Mouse (Mus musculus) neural tube, embryonic 12.5 days (tissue): ENCODE results near the gene Dclre1a. TPM values are rescaled to one million over a fixed set of nuclear protein-coding genes. Genes with fewer than 3 reads are reported as not detected.
A peak's percentile ranks its signal among the peaks of the same experiment; 100 is the strongest.

ENCODE experiments used
- ATAC-seq: fragments of 200-750 bp; cut with Nextera tagmentation; 2 replicates; pipeline ENCODE4 v1.8.0; 2017; ENCODE audit warnings: low read depth, mild to moderate bottlenecking, moderate TSS enrichment, moderate library complexity; ENCODE audit not compliant: low FRiP score
- H3K27ac ChIP-seq: fragments of 300-500 bp; sonication (generic); 2 replicates; pipeline ENCODE4 v1.5.1; 2016
- H3K27me3 ChIP-seq: fragments of 300-500 bp; sonication (generic); replicated peaks from 2 replicates; pipeline ENCODE4 v1.6.1; 2016; ENCODE audit warnings: mild to moderate bottlenecking
- H3K36me3 ChIP-seq: fragments of 300-500 bp; sonication (generic); 2 replicates; pipeline ENCODE4 v1.6.1; 2016; ENCODE audit warnings: mild to moderate bottlenecking
- H3K4me1 ChIP-seq: fragments of 300-500 bp; sonication (generic); 2 replicates; pipeline ENCODE4 v1.6.1; 2016
- H3K4me2 ChIP-seq: fragments of 300-500 bp; sonication (generic); replicated peaks from 2 replicates; pipeline ENCODE4 v1.6.1; 2016; ENCODE audit warnings: mild to moderate bottlenecking
- H3K4me3 ChIP-seq: fragments of 300-500 bp; sonication (generic); 2 replicates; pipeline ENCODE4 v1.5.1; 2016
- H3K9ac ChIP-seq: fragments of 300-500 bp; sonication (generic); 2 replicates; pipeline ENCODE4 v1.6.1; 2016; ENCODE audit warnings: mild to moderate bottlenecking
- H3K9me3 ChIP-seq: fragments of 300-500 bp; sonication (generic); 2 replicates; pipeline ENCODE4 v1.6.1; 2016; ENCODE audit warnings: mild to moderate bottlenecking
- WGBS: fragments of 180-500 bp; shearing (Covaris S2); methylation state at CpG from one replicate; pipeline ENCODE4 v1.1.7; 2016; 5-methylcytosine and 5-hydroxymethylcytosine counted together
- polyA plus RNA-seq: library from polyadenylated mRNA; unstranded; fragments of >200 nt; fragmentation: Nextera tagmentation; extraction: Ambion mirVana; gene quantifications from 2 replicates; pipeline ENCODE4 v1.2.1, GENCODE M21; 2016

Gene Dclre1a
- polyA plus RNA-seq, 1 experiment from 2014 or later, result 12.1 TPM

GRCm38 (mm10) chr19:56571234-56571633 is 23.2 kb upstream of the Dclre1a start:
- Histone ChIP-seq H3K27ac (no peak overlapping the region), H3K4me3 (no peak overlapping the region), H3K36me3 (peaks cover 6% of the 10 kb centered on the region), H3K27me3 (no peaks in the 10 kb centered on the region), H3K9ac (no peak overlapping the region), H3K4me1 (no peaks in the 10 kb centered on the region), H3K4me2 (no peak overlapping the region), H3K9me3 (no peaks in the 10 kb centered on the region)
- ATAC-seq, result no peak
- WGBS, result 95% methylated on average over 2 of the region's 2 CpGs

GRCm38 (mm10) chr19:56570781-56571180 is 22.8 kb upstream of the Dclre1a start:
- no peak for ATAC-seq

DNA sequence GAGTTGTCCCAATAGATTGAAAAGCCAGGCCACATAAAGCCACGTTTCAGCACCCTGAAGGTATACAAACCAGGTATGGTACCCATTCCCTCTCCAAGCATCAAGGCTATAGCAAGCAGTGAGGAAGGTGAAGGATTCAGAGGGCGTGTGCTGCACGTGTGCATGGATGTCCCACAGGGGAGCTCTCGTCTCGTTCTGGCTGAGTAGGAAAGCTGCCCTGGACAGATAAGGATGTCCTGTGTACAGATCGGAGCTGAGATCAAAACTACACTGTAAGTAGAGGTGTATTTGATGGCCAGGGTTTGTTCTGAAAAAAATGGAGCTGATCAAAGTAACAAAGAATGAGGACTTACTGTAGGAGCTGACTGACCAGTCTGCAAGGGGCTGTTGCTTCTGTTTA is 18.9 kb upstream of the Dclre1a start:
- no peak for ATAC-seq
- H3K27ac ChIP-seq, result no peak overlapping the region
- H3K9ac ChIP-seq, result no peak overlapping the region

More at GRCm38 (mm10) chr19:56570781-56571180, 22.8 kb upstream of the Dclre1a start:
- no peak overlapping the region for H3K4me2 ChIP-seq
- WGBS, result 94% methylated on average over 8 of the region's 8 CpGs
- no peaks in the 10 kb centered on the region for H3K4me1 ChIP-seq
- no peak overlapping the region for H3K4me3 ChIP-seq
- H3K36me3 ChIP-seq, result peaks cover 6% of the 10 kb centered on the region
- no peaks in the 10 kb centered on the region for H3K27me3 ChIP-seq
- H3K9ac ChIP-seq, result no peak overlapping the region
- H3K27ac ChIP-seq, result no peak overlapping the region
- H3K9me3 ChIP-seq, result no peaks in the 10 kb centered on the region

DNA sequence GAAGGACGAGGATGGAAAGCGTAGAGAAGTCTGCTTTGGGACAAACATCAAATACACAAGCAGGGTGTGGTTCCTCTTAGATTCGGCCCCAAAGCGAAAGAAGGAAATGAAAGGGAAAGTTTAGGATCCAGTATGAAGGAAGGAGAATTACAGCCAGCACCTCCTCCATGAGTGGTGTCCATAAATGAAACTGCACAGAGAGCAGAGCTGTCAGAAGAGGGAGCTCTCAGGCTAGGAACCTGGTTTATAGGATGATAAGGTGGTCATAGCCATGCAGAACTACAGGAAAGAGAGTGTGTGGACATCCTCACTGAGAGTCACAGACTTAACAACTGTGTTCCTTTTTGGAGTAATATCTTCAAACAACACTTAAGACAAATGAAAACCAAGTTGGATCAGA is 18.0 kb upstream of the Dclre1a start:
- no peak overlapping the region for H3K9ac ChIP-seq
- H3K4me3 ChIP-seq, result no peak overlapping the region
- H3K36me3 ChIP-seq, result peaks cover 6% of the 10 kb centered on the region
- H3K9me3 ChIP-seq, result no peaks in the 10 kb centered on the region
- no peaks in the 10 kb centered on the region for H3K27me3 ChIP-seq
- 92% methylated on average over 4 of the region's 4 CpGs for WGBS
- no peak overlapping the region for H3K4me2 ChIP-seq
- no peak for ATAC-seq
- peaks cover 4% of the 10 kb centered on the region; the same call in 1 of the 2 replicates for H3K4me1 ChIP-seq
- H3K27ac ChIP-seq, result no peak overlapping the region

More for the DNA sequence above, 18.9 kb upstream of the Dclre1a start:
- no peaks in the 10 kb centered on the region for H3K4me1 ChIP-seq
- H3K9me3 ChIP-seq, result no peaks in the 10 kb centered on the region
- H3K36me3 ChIP-seq, result peaks cover 6% of the 10 kb centered on the region
- no peaks in the 10 kb centered on the region for H3K27me3 ChIP-seq
- H3K4me2 ChIP-seq, result no peak overlapping the region
- WGBS, result 82% methylated on average over 6 of the region's 6 CpGs
- H3K4me3 ChIP-seq, result no peak overlapping the region

DNA sequence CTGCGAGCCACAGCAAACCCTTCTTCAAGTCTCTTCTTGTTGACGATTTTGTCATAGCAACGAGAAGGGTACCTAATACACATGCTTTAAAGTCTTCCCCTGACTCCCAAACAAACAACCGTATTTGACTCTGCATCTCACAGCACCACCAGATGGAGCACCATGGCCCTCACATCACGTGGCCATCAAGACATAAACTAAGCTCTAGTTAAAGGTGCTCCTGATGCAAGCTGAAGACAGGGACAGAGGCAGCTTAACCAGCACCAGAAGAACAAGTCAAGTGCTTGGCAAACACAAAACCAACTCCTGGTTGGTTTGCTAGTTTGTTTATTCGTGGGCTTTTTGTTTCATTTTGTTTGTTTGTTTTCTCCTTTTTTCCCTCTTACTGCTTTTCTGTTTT is 17.3 kb upstream of the Dclre1a start:
- WGBS, result 76% methylated on average over 6 of the region's 6 CpGs
- Histone ChIP-seq H3K4me1 (peaks cover 4% of the 10 kb centered on the region; the same call in 1 of the 2 replicates), H3K9ac (no peak overlapping the region), H3K4me2 (no peak overlapping the region), H3K27me3 (no peaks in the 10 kb centered on the region), H3K36me3 (peaks cover under 1% of the 10 kb centered on the region; the same call in 1 of the 2 replicates), H3K27ac (no peak overlapping the region), H3K9me3 (no peaks in the 10 kb centered on the region), H3K4me3 (no peak overlapping the region)
- ATAC-seq, result no peak

DNA sequence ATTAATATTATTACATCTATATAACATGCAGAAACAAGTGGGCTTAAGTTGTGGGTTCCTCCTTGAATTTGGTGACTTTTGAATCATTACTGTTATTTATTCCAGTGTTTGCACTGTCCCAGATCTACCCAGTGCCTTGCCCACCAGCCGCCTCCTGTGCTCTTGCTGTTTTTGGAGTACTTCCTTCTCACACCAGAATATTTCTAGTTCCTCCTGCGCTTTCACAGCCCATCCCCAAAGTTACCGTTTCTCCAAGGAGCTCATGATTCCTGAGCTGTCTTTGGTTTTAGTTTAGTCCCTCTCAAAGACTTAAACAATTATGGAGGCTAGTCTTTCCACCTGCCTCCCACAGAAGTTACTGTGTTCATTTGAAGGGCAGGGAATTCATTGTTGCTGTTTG is 15.4 kb upstream of the Dclre1a start:
- Histone ChIP-seq H3K27me3 (no peaks in the 10 kb centered on the region), H3K4me3 (no peak overlapping the region), H3K9me3 (no peaks in the 10 kb centered on the region), H3K36me3 (peaks cover 3% of the 10 kb centered on the region; the same call in 1 of the 2 replicates), H3K4me1 (peaks cover 4% of the 10 kb centered on the region; the same call in 1 of the 2 replicates), H3K27ac (no peak overlapping the region), H3K4me2 (no peak overlapping the region), H3K9ac (no peak overlapping the region)
- ATAC-seq, result no peak
- 94% methylated on average over 3 of the region's 3 CpGs for WGBS

DNA sequence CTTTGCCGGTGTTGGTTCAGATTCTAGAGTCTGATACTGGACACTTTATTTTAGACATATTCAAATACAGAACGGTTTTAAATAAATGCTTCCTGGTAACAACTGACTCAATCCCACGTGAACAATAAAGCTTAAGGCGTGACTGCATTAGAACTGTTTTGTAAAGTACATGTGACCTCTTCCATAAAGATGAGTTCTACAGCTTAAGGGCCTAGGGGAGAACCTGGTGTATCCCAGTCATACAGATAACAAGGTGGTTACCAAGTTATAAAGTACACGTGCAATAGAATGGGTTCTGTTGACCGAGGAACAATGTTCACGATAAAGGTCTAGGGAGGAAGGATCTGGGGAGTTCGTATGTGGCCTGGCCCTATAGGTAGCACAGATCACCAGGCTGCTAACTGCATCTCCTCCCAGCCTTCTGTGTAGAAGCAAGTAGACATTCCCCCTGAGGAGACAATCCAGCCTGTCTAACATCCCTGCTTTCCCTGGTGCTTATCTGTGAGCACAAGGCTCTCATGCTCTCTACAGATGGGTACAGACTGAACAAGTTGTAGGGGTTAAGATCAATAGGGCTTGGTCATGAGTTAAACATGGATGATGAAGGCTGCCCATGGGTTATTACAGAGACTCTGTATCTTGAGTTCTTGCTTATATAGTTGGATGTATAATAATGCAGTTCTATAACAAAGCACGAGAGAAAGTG is 14.6 kb upstream of the Dclre1a start:
- Histone ChIP-seq H3K4me1 (peaks cover 4% of the 10 kb centered on the region; the same call in 1 of the 2 replicates), H3K9me3 (no peaks in the 10 kb centered on the region), H3K4me3 (no peak overlapping the region), H3K27me3 (no peaks in the 10 kb centered on the region), H3K27ac (no peak overlapping the region), H3K4me2 (no peak overlapping the region), H3K9ac (no peak overlapping the region), H3K36me3 (peaks cover 8% of the 10 kb centered on the region; the same call in 1 of the 2 replicates)
- ATAC-seq, result no peak
- 94% methylated on average over 9 of the region's 9 CpGs for WGBS

- no peak overlapping the region for H3K4me2 ChIP-seq
- no peak for ATAC-seq
- WGBS, result 89% methylated on average over 5 of the region's 5 CpGs
- no peaks in the 10 kb centered on the region for H3K4me1 ChIP-seq
- H3K4me3 ChIP-seq, result no peak overlapping the region
- no peaks in the 10 kb centered on the region for H3K9me3 ChIP-seq
- H3K27ac ChIP-seq, result no peak overlapping the region
- no peak overlapping the region for H3K9ac ChIP-seq
- no peaks in the 10 kb centered on the region for H3K27me3 ChIP-seq
- H3K36me3 ChIP-seq, result peaks cover 41% of the 10 kb centered on the region
Observed at GRCm38 (mm10) chr19:56555972-56556371, 8.0 kb upstream of the Dclre1a start.

GRCm38 (mm10) chr19:56553177-56553576 is 5.2 kb upstream of the Dclre1a start:
- Histone ChIP-seq H3K27ac (no peak overlapping the region), H3K9me3 (no peaks in the 10 kb centered on the region), H3K4me3 (no peak overlapping the region), H3K9ac (no peak overlapping the region), H3K27me3 (no peaks in the 10 kb centered on the region), H3K36me3 (peaks cover 35% of the 10 kb centered on the region), H3K4me1 (peaks cover 9% of the 10 kb centered on the region), H3K4me2 (no peak overlapping the region)
- ATAC-seq, result no peak
- 96% methylated on average over 3 of the region's 3 CpGs for whole genome bisulfite sequencing

DNA sequence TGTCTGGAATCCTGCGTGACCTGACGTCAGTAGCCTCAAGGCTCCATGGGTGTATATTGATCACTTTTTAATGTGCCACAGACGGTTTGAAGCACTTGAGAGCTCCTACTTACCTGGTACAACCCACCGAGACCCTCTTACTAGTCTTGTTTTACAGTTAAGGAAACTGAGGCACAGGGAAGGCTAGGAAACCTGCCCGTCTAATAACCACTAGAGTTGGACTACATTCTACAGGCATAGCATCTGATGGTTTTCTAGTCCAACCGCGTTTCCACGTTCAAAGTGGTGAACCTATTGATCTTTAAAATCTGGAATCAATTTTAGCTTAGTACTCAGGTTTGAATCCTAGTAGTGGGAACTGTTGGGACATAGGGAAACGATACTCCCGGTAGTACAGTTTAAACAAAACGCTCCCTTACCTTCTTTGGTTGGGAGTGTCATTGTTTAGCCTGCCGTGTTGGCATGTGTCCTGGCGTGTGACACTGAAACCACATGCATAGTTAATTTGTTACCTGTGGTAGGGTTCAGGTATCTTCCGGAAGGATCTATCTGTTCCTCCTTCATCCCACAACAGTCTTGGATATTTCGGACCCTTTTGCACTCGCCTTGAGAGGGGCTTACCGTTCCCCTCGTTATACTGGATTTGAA is 1.1 kb upstream of the Dclre1a start:
- peaks cover 27% of the 10 kb centered on the region for H3K36me3 ChIP-seq
- no peaks in the 10 kb centered on the region for H3K9me3 ChIP-seq
- no peaks in the 10 kb centered on the region for H3K27me3 ChIP-seq
- H3K4me3 ChIP-seq, result peak overlapping the region; percentile 87
- 30% methylated on average over 18 of the region's 18 CpGs for whole genome bisulfite sequencing
- ATAC-seq, result peak; percentile 63; the same call in 1 of the 2 replicates
- peaks cover 13% of the 10 kb centered on the region for H3K4me1 ChIP-seq
- H3K27ac ChIP-seq, result no peak overlapping the region; the same call in 1 of the 2 replicates
- H3K4me2 ChIP-seq, result peak overlapping the region; percentile 69
- H3K9ac ChIP-seq, result peak overlapping the region; percentile 89

DNA sequence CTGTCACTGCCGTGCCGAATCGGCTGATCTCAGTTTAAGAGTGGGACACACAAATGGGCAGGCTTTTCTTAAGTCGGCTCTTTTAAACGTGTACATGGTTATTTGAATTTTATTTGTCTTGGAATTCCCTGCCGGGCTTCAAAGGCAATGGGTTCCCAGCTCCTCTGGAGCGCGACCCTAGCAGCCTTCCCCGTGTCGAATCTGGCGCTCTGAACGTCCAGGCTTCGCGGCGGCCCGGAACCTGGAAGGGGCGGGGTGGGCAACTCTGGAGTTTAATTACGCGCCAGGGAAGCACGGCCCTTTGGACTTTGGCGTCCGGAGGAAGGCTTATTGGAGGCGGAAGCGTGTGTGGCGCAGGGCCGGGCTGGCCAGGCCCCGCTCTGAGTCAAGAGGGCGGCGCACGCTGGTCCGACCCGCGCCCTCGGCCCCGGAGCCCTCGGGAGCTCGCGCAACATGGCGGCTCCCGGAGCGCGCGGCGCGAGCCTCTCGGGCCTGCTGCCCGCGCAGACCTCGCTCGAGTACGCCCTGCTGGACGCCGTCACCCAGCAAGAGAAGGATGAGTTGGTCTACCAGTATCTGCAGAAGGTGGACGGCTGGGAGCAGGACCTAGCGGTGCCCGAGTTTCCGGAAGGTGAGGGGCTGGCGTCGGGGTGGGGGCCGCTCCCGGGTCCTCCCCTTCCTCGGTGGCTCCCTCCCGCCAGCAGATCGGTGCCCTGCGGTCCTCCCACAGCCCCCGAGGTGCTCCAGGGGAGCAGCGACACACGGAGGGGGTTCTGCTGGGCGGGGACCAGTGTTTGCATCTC is 409 bp upstream of the Dclre1a start, which contains the start of gene Nhlrc2:
TSS of gene Nhlrc2 (plus strand) at position 32 of the 803 bp plus-strand sequence.
- under 1% methylated on average over 69 of the region's 69 CpGs for WGBS
- ATAC-seq, result peak; percentile 91
- H3K36me3 ChIP-seq, result peaks cover 26% of the 10 kb centered on the region

DNA sequence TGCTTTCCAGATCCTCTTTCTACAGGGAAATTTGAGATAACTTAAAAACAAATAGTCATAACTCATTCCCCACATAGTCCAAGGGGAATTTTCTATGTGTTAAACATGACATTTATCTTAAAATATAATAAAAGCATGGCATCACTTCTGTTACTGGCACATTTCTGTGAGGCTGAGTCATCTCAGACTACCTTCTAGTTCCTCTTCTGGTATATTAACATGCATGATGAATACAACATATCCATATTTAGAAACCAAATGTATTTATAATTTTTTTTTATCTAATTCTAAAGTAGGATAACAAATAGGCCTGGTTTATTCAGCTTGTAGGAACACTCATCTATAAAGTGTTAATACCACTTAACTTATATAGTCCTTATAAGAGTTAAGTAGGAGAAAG is 2.0 kb downstream of the Dclre1a start:
- no peak overlapping the region for H3K4me2 ChIP-seq
- no peak for ATAC-seq
- no peak overlapping the region for H3K27ac ChIP-seq
- H3K36me3 ChIP-seq, result peaks cover 7% of the 10 kb centered on the region
- H3K27me3 ChIP-seq, result no peaks in the 10 kb centered on the region
- no peak overlapping the region for H3K4me3 ChIP-seq
- no peaks in the 10 kb centered on the region for H3K9me3 ChIP-seq
- H3K4me1 ChIP-seq, result peaks cover 13% of the 10 kb centered on the region
- no peak overlapping the region for H3K9ac ChIP-seq

More for the DNA sequence above, 409 bp upstream of the Dclre1a start, which contains the start of gene Nhlrc2:
- H3K27ac ChIP-seq, result peak within 1 kb of the TSS; percentile 83
- no peaks in the 10 kb centered on the region for H3K9me3 ChIP-seq
- peak within 1 kb of the TSS; percentile 87 for H3K4me3 ChIP-seq
- H3K4me1 ChIP-seq, result peaks cover 13% of the 10 kb centered on the region
- peak within 1 kb of the TSS; percentile 89 for H3K9ac ChIP-seq
- peak within 1 kb of the TSS; percentile 69 for H3K4me2 ChIP-seq
- H3K27me3 ChIP-seq, result no peaks in the 10 kb centered on the region
